Mouse (Mus musculus) kidney, postnatal 0 days (tissue): ENCODE results near the gene Retreg3. TPM values are rescaled to one million over a fixed set of nuclear protein-coding genes. Genes with fewer than 3 reads are reported as not detected.

Source experiments
- ATAC-seq: fragments of 200-750 bp; cut with Nextera tagmentation; replicated peaks from 2 replicates; pipeline ENCODE4 v1.8.0; 2017; ENCODE audit warnings: low read depth, moderate number of reproducible peaks, moderate TSS enrichment, moderate library complexity; ENCODE audit not compliant: low FRiP score
- DNase-seq: peaks from one replicate; pipeline ENCODE4 v3.0.0-alpha.2; 2016; ENCODE audit warnings: low spot score
- H3K27ac ChIP-seq: fragments of 300-500 bp; sonication (generic); 2 replicates; pipeline ENCODE4 v1.5.1; 2014; ENCODE audit warnings: mild to moderate bottlenecking
- H3K27me3 ChIP-seq: fragments of 300-500 bp; sonication (generic); 2 replicates; pipeline ENCODE4 v1.6.1; 2014; ENCODE audit warnings: low read length, mixed read lengths; ENCODE audit not compliant: insufficient read depth
- H3K36me3 ChIP-seq: fragments of 300-500 bp; sonication (generic); 2 replicates; pipeline ENCODE4 v1.6.1; 2014; ENCODE audit warnings: low read length, mixed read lengths; ENCODE audit not compliant: insufficient read depth
- H3K4me1 ChIP-seq: fragments of 300-500 bp; sonication (generic); replicated peaks from 2 replicates; pipeline ENCODE4 v1.6.1; 2014; ENCODE audit warnings: antibody characterized with exemption, low read length, mixed read lengths; ENCODE audit not compliant: insufficient read depth
- H3K4me2 ChIP-seq: fragments of 300-500 bp; sonication (generic); 2 replicates; pipeline ENCODE4 v1.6.1; 2014; ENCODE audit warnings: mild to moderate bottlenecking, low read length, moderate library complexity, mixed read lengths
- H3K4me3 ChIP-seq: fragments of 300-500 bp; sonication (generic); replicated peaks from 2 replicates; pipeline ENCODE4 v1.5.1; 2014; ENCODE audit warnings: low read depth, low read length
- H3K9ac ChIP-seq: fragments of 300-500 bp; sonication (generic); 2 replicates; pipeline ENCODE4 v1.6.1; 2014; ENCODE audit warnings: low read depth, low read length
- H3K9me3 ChIP-seq: fragments of 300-500 bp; sonication (generic); replicated peaks from 2 replicates; pipeline ENCODE4 v1.6.1; 2016; ENCODE audit warnings: low read length, inconsistent platforms, mixed read lengths
- CTCF ChIP-seq: IDR thresholded peaks from 2 replicates; pipeline ENCODE4 v1.5.1; 2016; ENCODE audit warnings: antibody characterized with exemption, low read depth, mild to moderate bottlenecking, moderate library complexity
- WGBS: fragments of 180-500 bp; shearing (Covaris S2); extraction: QIAGEN DNeasy Blood & Tissue Kit; methylation state at CpG from one replicate; pipeline ENCODE4 v1.1.7; 2014; 5-methylcytosine and 5-hydroxymethylcytosine counted together
- polyA plus RNA-seq: library from polyadenylated mRNA; unstranded; fragments of >200 nt; fragmentation: Nextera tagmentation; extraction: Ambion mirVana; gene quantifications from 2 replicates; pipeline ENCODE4 v1.2.1, GENCODE M21; 2015

Gene Retreg3
- polyA plus RNA-seq, 1 experiment from 2014 or later: 23.7 TPM

- peak; percentile 26 for ATAC-seq
- no peak for TF ChIP-seq CTCF
- H3K27ac ChIP-seq: peak overlapping the region; percentile 93
- peaks cover 10% of the 10 kb centered on the region; the same call in 1 of the 2 replicates for H3K36me3 ChIP-seq
- H3K9ac ChIP-seq: peak overlapping the region; percentile 83
- peaks cover 32% of the 10 kb centered on the region for H3K4me1 ChIP-seq
- H3K27me3 ChIP-seq: peaks cover 26% of the 10 kb centered on the region
- no peak for DNase-seq
- no peaks in the 10 kb centered on the region for H3K9me3 ChIP-seq
- H3K4me3 ChIP-seq: peak overlapping the region; percentile 72
- H3K4me2 ChIP-seq: peak overlapping the region; percentile 86
- 30% methylated on average over 19 of the region's 19 CpGs for WGBS
Observed at GRCm38 (mm10) chr11:101083083-101083697, 36.5 kb downstream of the Retreg3 start.

- DNase-seq (peak; percentile 98), ATAC-seq (peak; percentile 80)
- Histone ChIP-seq H3K4me2 (peak within 1 kb of the TSS; percentile 86), H3K27me3 (peaks cover 27% of the 10 kb centered on the region), H3K4me3 (peak within 1 kb of the TSS; percentile 72), H3K9ac (peak within 1 kb of the TSS; percentile 83), H3K36me3 (peaks cover 10% of the 10 kb centered on the region; the same call in 1 of the 2 replicates), H3K4me1 (peaks cover 26% of the 10 kb centered on the region), H3K9me3 (no peaks in the 10 kb centered on the region), H3K27ac (peak within 1 kb of the TSS; percentile 93)
- peak; percentile 55 for TF ChIP-seq CTCF
- WGBS: under 1% methylated on average over 51 of the region's 51 CpGs
Observed at GRCm38 (mm10) chr11:101082208-101083082, 37.2 kb downstream of the Retreg3 start, which contains the start of gene Coasy. Coasy (plus strand) TSS chr11:101082565.

GRCm38 (mm10) chr11:101081659-101082058 lies 38.0 kb downstream of the Retreg3 start:
- ATAC-seq (no peak), DNase-seq (no peak)
- Histone ChIP-seq H3K9ac (no peak overlapping the region; the same call in 1 of the 2 replicates), H3K4me2 (peak overlapping the region; percentile 86), H3K27me3 (peaks cover 27% of the 10 kb centered on the region), H3K4me3 (peak overlapping the region; percentile 72), H3K9me3 (no peaks in the 10 kb centered on the region), H3K36me3 (peaks cover 10% of the 10 kb centered on the region; the same call in 1 of the 2 replicates), H3K27ac (peak overlapping the region; percentile 93), H3K4me1 (peaks cover 25% of the 10 kb centered on the region)
- 3% methylated on average over 10 of the region's 10 CpGs for WGBS
- no peak for TF ChIP-seq CTCF

GRCm38 (mm10) chr11:101080421-101080820 lies 39.3 kb downstream of the Retreg3 start:
- no peak overlapping the region for H3K9ac ChIP-seq
- no peak for TF ChIP-seq CTCF
- H3K36me3 ChIP-seq: peaks cover 10% of the 10 kb centered on the region; the same call in 1 of the 2 replicates
- H3K27me3 ChIP-seq: peaks cover 27% of the 10 kb centered on the region
- H3K27ac ChIP-seq: no peak overlapping the region
- ATAC-seq: no peak
- DNase-seq: no peak
- 61% methylated on average over 5 of the region's 5 CpGs for WGBS
- no peak overlapping the region for H3K4me2 ChIP-seq
- no peaks in the 10 kb centered on the region for H3K9me3 ChIP-seq
- H3K4me3 ChIP-seq: no peak overlapping the region
- H3K4me1 ChIP-seq: peaks cover 19% of the 10 kb centered on the region

GRCm38 (mm10) chr11:101079746-101080145 lies 39.9 kb downstream of the Retreg3 start:
- DNase-seq (peak; percentile 13), ATAC-seq (no peak)
- no peaks in the 10 kb centered on the region for H3K9me3 ChIP-seq
- H3K4me3 ChIP-seq: peak overlapping the region; percentile 2; the same call in 1 of the 2 replicates
- peak overlapping the region; percentile 40 for H3K4me2 ChIP-seq
- no peak for TF ChIP-seq CTCF
- H3K4me1 ChIP-seq: peaks cover 19% of the 10 kb centered on the region
- H3K36me3 ChIP-seq: peaks cover 5% of the 10 kb centered on the region; the same call in 1 of the 2 replicates
- WGBS: 6% methylated on average over 27 of the region's 27 CpGs
- no peak overlapping the region for H3K27ac ChIP-seq
- H3K9ac ChIP-seq: peak overlapping the region; percentile 23; the same call in 1 of the 2 replicates
- H3K27me3 ChIP-seq: peaks cover 27% of the 10 kb centered on the region

GRCm38 (mm10) chr11:101078121-101078520 lies 41.6 kb downstream of the Retreg3 start, which contains the start of gene Hsd17b1:
Hsd17b1 (plus strand) TSS chr11:101078411.
- no peak for TF ChIP-seq CTCF
- ATAC-seq (no peak), DNase-seq (no peak)
- Histone ChIP-seq H3K36me3 (no peaks in the 10 kb centered on the region), H3K27me3 (peaks cover 27% of the 10 kb centered on the region), H3K4me3 (no peak within 1 kb of the TSS), H3K4me2 (peak within 1 kb of the TSS; percentile 40; the same call in 1 of the 2 replicates), H3K4me1 (peaks cover 12% of the 10 kb centered on the region; the same call in 1 of the 2 replicates), H3K9ac (no peak within 1 kb of the TSS), H3K27ac (no peak within 1 kb of the TSS), H3K9me3 (no peaks in the 10 kb centered on the region)
- 71% methylated on average over 9 of the region's 9 CpGs for WGBS
